Mouse (Mus musculus) olfactory bulb, adult 2 months (tissue): Measurements from ENCODE around the gene Pitpnb. TPM values are rescaled to one million over a fixed set of nuclear protein-coding genes. Genes with fewer than 3 reads are reported as not detected.

Experiments used
- H3K27ac ChIP-seq: fragments of 200-500 bp; 2 replicates; pipeline ENCODE4 v1.5.1; 2012; ENCODE audit warnings: low read depth, low read length; ENCODE audit not compliant: insufficient read depth
- H3K4me1 ChIP-seq: fragments of 200-500 bp; 2 replicates; pipeline ENCODE4 v1.6.1; 2012; ENCODE audit warnings: low read length; ENCODE audit not compliant: control insufficient read depth, insufficient read depth
- H3K4me3 ChIP-seq: fragments of 200-500 bp; 2 replicates; pipeline ENCODE4 v1.5.1; 2012; ENCODE audit warnings: mild to moderate bottlenecking, low read depth, low read length, moderate library complexity; ENCODE audit not compliant: insufficient read depth
- CTCF ChIP-seq: fragments of 200-500 bp; IDR thresholded peaks from 2 replicates; pipeline ENCODE4 v1.5.1; 2012; ENCODE audit warnings: low read depth, mild to moderate bottlenecking, low read length, moderate library complexity; ENCODE audit not compliant: insufficient read depth
- POLR2A ChIP-seq: fragments of 200-500 bp; IDR thresholded peaks from 2 replicates; pipeline ENCODE4 v1.6.1; 2012; ENCODE audit warnings: mild to moderate bottlenecking, low read depth, low read length, moderate library complexity; ENCODE audit not compliant: insufficient read depth
- WGBS: fragments of 180-500 bp; shearing (Covaris S2); methylation state at CpG from one replicate; pipeline ENCODE4 v1.1.7; 2018; 5-methylcytosine and 5-hydroxymethylcytosine counted together
- polyA plus RNA-seq: library from polyadenylated mRNA; stranded (reverse); fragments of >200 nt; gene quantifications from 2 replicates; pipeline ENCODE4 v1.2.4, GENCODE M21; 2012; ENCODE audit warnings: low replicate concordance; ENCODE audit not compliant: missing spikeins, insufficient read depth, insufficient read length

Pitpnb gene
- polyA plus RNA-seq, 1 experiment, result not detected

DNA sequence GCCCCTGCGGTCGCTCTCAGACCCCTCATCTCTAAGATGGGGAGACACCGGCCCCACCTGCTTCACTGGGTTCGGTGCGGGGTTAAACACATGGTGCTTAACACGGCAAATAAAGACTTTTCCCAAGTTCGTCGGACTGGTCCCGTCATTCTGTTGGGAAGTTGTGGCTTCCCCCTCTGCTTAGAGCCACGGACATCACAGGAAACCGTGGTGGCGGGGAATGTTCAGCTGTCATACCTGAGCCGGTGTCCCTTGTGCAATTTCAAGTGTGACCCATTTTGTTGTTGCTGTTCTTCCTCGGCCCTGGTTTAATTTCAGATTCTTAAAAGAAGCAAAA, 504 bp downstream of the Pitpnb start:
- WGBS, result under 1% methylated on average over 14 of the region's 14 CpGs
- no peak for TF ChIP-seq CTCF
- TF ChIP-seq POLR2A, result no peak
- peak overlapping the region; percentile 79 for H3K4me3 ChIP-seq
- H3K4me1 ChIP-seq, result no peaks in the 10 kb centered on the region
- no peak overlapping the region for H3K27ac ChIP-seq

DNA sequence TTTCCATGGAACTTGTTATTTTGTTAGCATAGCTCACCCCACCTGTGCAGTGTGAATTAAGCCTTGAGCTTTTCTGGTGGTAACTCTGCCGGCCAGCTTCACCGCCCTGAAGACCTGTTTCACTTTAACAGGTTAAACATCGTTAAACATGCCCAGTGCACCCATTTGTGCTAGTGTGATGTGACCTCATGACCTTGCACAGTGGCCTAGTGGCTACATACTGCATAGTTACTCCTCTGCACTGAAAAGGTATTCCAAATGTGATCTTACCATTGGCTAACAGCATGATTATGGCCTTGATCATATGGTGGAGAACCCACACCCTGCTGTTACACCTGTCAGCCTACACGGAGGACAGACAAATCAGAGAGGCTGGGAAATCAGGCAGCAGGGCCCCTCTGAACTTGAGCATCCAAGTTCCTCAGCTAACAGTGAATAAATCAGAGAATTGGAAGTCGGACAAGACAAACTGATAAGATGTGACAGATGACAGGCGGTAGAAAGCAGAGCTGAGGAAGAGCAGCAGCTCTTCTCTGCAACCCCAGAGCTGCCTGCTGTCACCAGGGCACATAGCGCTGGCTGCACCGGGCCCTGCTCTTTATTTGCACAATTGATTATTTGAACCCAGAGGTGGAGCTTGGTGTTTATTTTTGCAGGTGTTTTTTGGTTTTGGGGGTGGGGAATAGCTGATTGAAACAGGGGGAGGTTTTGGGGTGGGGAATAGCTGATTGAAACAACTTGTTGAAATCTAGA, 5.6 kb downstream of the Pitpnb start:
- Histone ChIP-seq H3K4me3 (no peak overlapping the region), H3K27ac (no peak overlapping the region), H3K4me1 (no peaks in the 10 kb centered on the region)
- TF ChIP-seq CTCF, result no peak
- WGBS, result 89% methylated on average over 8 of the region's 8 CpGs

DNA sequence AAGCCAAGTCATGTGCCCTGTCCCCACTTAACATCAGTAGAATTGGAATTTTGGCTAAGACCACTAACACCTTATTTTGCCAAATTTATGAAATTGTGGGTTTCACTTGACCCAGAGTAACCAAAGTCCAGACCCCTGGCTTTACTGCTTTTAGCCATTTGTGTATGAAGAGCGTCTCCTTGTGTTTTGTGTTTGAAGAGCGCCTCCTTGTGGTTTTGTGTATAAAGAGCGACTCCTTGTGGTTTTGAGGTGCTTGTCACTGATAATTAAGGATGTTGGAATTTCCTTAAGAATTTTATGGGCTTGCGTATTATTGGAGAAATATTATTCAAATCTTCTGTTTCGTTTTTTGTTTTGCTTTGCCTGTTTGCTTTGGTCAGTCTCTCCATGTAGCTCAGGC, 11.0 kb downstream of the Pitpnb start:
- no peaks in the 10 kb centered on the region for H3K4me1 ChIP-seq
- TF ChIP-seq POLR2A, result no peak
- no peak for TF ChIP-seq CTCF
- no peak overlapping the region for H3K4me3 ChIP-seq
- no peak overlapping the region for H3K27ac ChIP-seq
- WGBS, result 58% methylated on average over 5 of the region's 5 CpGs

DNA sequence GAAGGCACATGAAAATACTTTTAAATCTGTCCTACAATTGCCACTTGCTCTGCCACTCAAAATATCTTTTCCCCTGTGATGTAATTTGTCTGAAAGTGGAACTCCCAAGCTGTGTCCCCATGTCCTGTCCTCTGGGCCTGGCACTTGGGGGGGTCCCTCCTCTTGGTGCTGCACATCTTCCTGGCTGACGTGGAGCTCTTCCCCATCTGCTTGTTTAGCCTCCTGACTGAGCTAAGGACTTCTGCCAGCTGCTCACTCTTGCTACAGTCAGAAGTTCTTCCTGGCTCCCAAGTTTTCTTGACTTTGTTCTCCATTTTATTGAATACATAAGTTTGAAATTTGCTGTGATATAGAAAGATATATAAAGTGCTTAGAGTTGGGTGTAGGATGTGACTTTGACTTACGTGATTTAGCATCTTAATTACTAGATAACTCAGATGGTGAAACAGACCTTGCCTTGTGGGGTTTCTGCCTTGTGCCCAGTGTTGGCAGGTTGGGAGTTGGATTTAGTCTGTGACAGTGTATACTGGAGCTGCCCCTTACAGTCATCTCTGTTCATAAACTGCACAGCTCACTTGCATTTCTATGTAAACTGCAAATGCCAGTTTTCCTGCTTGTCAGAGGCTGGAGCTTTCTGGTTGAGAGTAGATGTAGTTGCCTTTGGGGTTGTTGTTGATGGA, 14.3 kb downstream of the Pitpnb start:
- TF ChIP-seq CTCF (no peak), POLR2A (no peak)
- 64% methylated on average over 2 of the region's 2 CpGs for WGBS
- no peak overlapping the region for H3K4me3 ChIP-seq
- H3K4me1 ChIP-seq, result no peaks in the 10 kb centered on the region
- H3K27ac ChIP-seq, result no peak overlapping the region

DNA sequence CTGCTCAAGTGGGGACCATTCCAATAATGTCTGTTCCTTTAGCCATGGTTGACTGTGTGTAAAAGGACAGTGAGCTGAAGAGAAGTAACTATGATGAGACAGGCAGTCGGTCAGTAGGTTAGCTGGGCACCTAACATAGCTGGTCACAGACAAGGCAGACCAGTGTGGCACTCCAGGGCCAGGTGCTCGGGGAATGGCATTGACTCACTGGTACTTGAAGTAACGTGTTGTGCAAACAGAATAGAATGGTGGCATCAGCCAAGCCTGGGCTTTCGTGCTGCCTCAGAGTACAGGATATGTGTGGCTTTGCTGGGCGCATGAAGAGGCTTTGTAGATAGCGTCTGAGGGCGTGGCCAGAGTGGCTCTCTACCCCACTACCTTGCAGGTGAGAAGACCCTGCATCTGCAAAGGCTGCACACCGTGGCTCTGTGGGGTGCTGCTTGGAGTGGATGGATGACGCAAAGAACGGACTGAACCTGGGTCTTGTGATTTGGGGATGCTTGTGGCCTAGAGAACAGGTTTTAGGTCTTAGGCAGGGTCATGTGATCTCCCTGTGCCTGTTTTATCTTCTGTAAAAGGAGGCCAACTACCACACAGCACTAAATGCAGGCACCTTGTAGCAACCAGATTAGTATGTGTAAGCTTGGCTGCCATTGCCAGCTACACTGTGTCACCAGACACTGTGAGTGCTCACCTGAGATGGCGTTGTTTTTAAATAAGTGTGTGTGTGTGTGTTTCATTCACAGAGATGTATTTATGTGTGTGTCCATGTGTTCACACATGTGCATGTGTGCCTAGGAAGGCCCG, 26.5 kb downstream of the Pitpnb start:
- Histone ChIP-seq H3K4me3 (no peak overlapping the region), H3K27ac (no peak overlapping the region), H3K4me1 (no peaks in the 10 kb centered on the region)
- no peak for TF ChIP-seq POLR2A
- TF ChIP-seq CTCF, result no peak
- 95% methylated on average over 12 of the region's 12 CpGs for WGBS

DNA sequence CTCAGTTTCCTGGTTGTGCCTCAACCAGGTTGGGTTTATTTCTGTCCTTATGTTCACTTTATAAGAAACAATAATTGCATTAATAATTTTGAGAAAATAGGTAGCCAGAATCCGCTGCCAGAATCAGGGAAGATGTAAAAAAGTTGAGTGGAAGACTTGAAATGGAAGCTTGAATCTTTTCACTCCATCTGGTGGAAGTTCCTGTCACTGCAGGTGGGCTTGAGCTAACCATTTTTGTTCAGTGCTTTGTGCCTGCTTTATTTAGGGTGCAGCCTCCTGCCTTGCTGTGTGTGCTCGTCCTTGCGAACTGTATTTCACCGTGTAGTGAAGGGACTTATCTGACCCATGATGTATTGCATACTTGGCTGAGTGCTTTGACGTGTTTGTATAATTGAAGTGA, 30.0 kb downstream of the Pitpnb start:
- TF ChIP-seq POLR2A (no peak), CTCF (no peak)
- Histone ChIP-seq H3K4me1 (peaks cover 3% of the 10 kb centered on the region; the same call in 1 of the 2 replicates), H3K27ac (no peak overlapping the region), H3K4me3 (no peak overlapping the region)
- 73% methylated on average over 5 of the region's 5 CpGs for WGBS

DNA sequence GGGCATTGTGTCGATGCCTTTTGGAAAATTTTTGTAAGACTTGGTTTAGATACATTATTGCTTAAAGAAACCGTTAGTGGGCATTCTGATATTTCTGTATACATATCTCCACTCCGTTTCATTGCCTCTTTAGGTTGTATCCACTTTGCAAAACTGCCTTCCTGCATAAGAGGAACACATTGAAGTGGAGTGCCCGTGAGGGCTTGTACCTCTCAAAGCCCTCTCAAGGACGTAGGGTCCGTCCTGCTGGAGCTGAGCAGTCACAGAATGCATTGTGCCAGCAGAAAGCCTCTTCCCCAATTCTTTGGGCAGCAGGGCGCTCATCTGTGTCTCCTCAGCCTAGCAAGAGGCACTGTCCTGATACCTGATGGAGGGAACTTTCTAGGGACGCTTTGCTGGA, 30.5 kb downstream of the Pitpnb start:
- TF ChIP-seq CTCF (no peak), POLR2A (no peak)
- 87% methylated on average over 8 of the region's 8 CpGs for WGBS
- H3K4me3 ChIP-seq, result no peak overlapping the region

DNA sequence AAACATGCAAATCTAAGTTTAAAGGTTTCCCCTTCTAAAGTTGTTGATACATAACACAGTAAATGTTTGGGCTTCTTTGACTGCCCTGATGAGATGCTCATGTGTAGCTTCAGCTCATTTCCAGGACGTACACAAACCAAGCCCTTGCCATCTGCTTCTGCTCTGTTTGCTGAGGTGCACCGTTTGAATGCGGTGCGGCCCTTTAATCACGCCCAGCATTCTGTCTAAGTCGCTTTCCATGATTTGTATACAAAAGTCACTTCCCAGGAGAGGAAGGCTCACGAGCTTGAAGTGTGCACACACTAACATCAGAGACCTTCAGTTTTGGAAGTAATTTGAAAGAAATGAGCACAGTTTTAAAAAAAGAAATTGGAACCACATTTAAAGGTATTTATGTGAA, 31.3 kb downstream of the Pitpnb start:
- TF ChIP-seq POLR2A (no peak), CTCF (no peak)
- Histone ChIP-seq H3K4me1 (peaks cover 8% of the 10 kb centered on the region), H3K4me3 (no peak overlapping the region), H3K27ac (no peak overlapping the region)
- WGBS, result 73% methylated on average over 7 of the region's 7 CpGs

More for the DNA sequence above, 30.5 kb downstream of the Pitpnb start:
- Histone ChIP-seq H3K27ac (no peak overlapping the region), H3K4me1 (peaks cover 3% of the 10 kb centered on the region; the same call in 1 of the 2 replicates)
